Mouse (Mus musculus) heart, postnatal 0 days (tissue): ENCODE measurements around the gene Cpa2. TPM values are rescaled to one million over a fixed set of nuclear protein-coding genes. Genes with fewer than 3 reads are reported as not detected.

ENCODE experiments used
- ATAC-seq: fragments of 200-750 bp; cut with Nextera tagmentation; 2 replicates; pipeline ENCODE4 v1.8.0; 2017; ENCODE audit warnings: low read depth, moderate number of reproducible peaks, moderate library complexity; ENCODE audit not compliant: insufficient read depth
- DNase-seq: peaks from one replicate; pipeline ENCODE4 v3.0.0-alpha.2; 2016; ENCODE audit warnings: low spot score
- H3K27ac ChIP-seq: fragments of 300-500 bp; sonication (generic); 2 replicates; pipeline ENCODE4 v1.5.1; 2014; ENCODE audit warnings: low read depth, mild to moderate bottlenecking
- H3K27me3 ChIP-seq: fragments of 300-500 bp; sonication (generic); 2 replicates; pipeline ENCODE4 v1.6.1; 2014; ENCODE audit warnings: low read length, mixed read lengths; ENCODE audit not compliant: control insufficient read depth, insufficient read depth
- H3K36me3 ChIP-seq: fragments of 300-500 bp; sonication (generic); replicated peaks from 2 replicates; pipeline ENCODE4 v1.6.1; 2014; ENCODE audit warnings: low read length, mixed read lengths; ENCODE audit not compliant: control insufficient read depth, insufficient read depth
- H3K4me1 ChIP-seq: fragments of 300-500 bp; sonication (generic); 2 replicates; pipeline ENCODE4 v1.6.1; 2014; ENCODE audit warnings: antibody characterized with exemption; ENCODE audit not compliant: control insufficient read depth, insufficient read depth
- H3K4me2 ChIP-seq: fragments of 300-500 bp; sonication (generic); 2 replicates; pipeline ENCODE4 v1.6.1; 2014; ENCODE audit warnings: low read depth, mild to moderate bottlenecking, low read length, moderate library complexity
- H3K4me3 ChIP-seq: fragments of 300-500 bp; sonication (generic); 2 replicates; pipeline ENCODE4 v1.5.1; 2014; ENCODE audit warnings: low read depth, low read length
- H3K9ac ChIP-seq: fragments of 300-500 bp; sonication (generic); replicated peaks from 2 replicates; pipeline ENCODE4 v1.6.1; 2014; ENCODE audit warnings: low read depth, low read length, mixed read lengths
- H3K9me3 ChIP-seq: fragments of 300-500 bp; sonication (generic); replicated peaks from 2 replicates; pipeline ENCODE4 v1.6.1; 2016; ENCODE audit warnings: low read length; ENCODE audit not compliant: control insufficient read depth
- CTCF ChIP-seq: IDR thresholded peaks from 2 replicates; pipeline ENCODE4 v1.5.1; 2016; ENCODE audit warnings: antibody characterized with exemption, control low read depth, low read depth
- EP300 ChIP-seq: IDR thresholded peaks from 2 replicates; pipeline ENCODE4 v1.6.1; 2016; ENCODE audit warnings: antibody characterized with exemption, low read depth
- WGBS: fragments of 180-500 bp; shearing (Covaris S2); extraction: QIAGEN DNeasy Blood & Tissue Kit; methylation state at CpG from one replicate; pipeline ENCODE4 v1.1.7; 2014; 5-methylcytosine and 5-hydroxymethylcytosine counted together
- polyA plus RNA-seq: library from polyadenylated mRNA; unstranded; fragments of >200 nt; fragmentation: Nextera tagmentation; extraction: Ambion mirVana; gene quantifications from 2 replicates; pipeline ENCODE4 v1.2.1, GENCODE M21; 2015
- total RNA-seq: library from RNA; depleted of rRNA; stranded (reverse); fragments of >200 nt; gene quantifications from 2 replicates; pipeline ENCODE4 v1.2.3, GENCODE M21; 2014; ENCODE audit warnings: low replicate concordance

Gene Cpa2
- total and polyA plus RNA-seq, 2 experiments from 2014 or later: 2.7 TPM; not detected in 1

- Histone ChIP-seq H3K27me3 (no peaks in the 10 kb centered on the region), H3K9me3 (0 out of 2 replicates have a peak, but pooled peaks cover 3% of the 10 kb centered on the region), H3K4me2 (no peak overlapping the region), H3K4me1 (no peaks in the 10 kb centered on the region), H3K36me3 (no peaks in the 10 kb centered on the region), H3K9ac (no peak overlapping the region), H3K4me3 (no peak overlapping the region), H3K27ac (no peak overlapping the region)
- WGBS: 83% methylated on average over 5 of the region's 5 CpGs
- DNase-seq (no peak), ATAC-seq (no peak)
- no peak for TF ChIP-seq CTCF
- TF ChIP-seq EP300: no peak
Observed at GRCm38 (mm10) chr6:30554092-30554491, 12.7 kb downstream of the Cpa2 start.

DNA sequence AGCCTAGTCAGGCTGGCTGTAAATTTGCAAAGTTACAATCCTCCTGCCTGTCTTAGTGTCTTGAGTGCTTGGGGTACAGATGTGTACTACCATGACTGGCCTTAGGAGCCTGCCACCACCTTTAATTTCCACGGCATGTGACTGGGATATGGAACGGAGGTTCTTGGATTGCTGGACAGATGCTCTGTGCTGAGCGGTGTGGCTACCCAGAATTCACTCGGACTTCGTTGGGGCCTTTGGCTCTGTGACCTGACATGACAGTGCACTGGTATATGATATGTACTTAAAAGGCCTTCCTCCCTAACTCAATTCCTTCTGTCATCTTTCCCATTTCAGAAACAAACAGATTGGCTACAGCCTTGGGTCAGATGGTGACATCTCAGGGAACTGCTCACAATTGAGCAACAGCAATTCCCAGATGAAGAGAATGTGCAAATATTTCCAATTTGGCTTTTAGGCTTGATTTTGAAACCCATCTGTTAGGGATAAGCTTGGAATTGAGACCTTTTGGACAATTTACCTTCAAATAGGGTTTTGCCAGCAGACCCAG lies 13.3 kb downstream of the Cpa2 start:
- WGBS: 88% methylated on average over 5 of the region's 5 CpGs
- Histone ChIP-seq H3K36me3 (no peaks in the 10 kb centered on the region), H3K9me3 (0 out of 2 replicates have a peak, but pooled peaks cover 3% of the 10 kb centered on the region), H3K4me1 (no peaks in the 10 kb centered on the region), H3K27me3 (no peaks in the 10 kb centered on the region), H3K4me3 (no peak overlapping the region), H3K9ac (no peak overlapping the region), H3K27ac (no peak overlapping the region), H3K4me2 (no peak overlapping the region)
- DNase-seq (no peak), ATAC-seq (no peak)
- TF ChIP-seq EP300 (no peak), CTCF (no peak)

DNA sequence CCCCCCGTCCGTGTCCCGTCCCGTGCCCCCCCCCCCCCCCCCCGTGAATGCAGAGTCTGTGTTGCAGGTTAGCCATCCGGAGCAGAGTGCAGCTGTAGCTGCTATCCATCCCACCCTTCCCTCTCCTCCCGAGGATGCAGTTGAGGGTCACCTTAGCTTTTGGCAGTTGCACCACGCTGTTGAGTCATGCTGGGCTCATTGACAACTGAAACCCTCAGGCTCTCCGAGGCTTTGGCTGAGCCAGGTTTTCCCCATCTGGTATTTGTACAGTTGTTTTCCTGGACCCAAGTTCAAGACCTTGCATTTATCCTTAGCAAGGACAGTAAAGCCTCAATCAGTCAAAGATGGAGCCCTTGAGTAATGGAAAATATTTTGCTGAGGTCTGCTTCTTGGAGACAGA lies 14.7 kb downstream of the Cpa2 start:
- Histone ChIP-seq H3K27me3 (no peaks in the 10 kb centered on the region), H3K4me1 (no peaks in the 10 kb centered on the region), H3K9me3 (0 out of 2 replicates have a peak, but pooled peaks cover 1% of the 10 kb centered on the region), H3K4me2 (no peak overlapping the region), H3K27ac (0 out of 2 replicates have a peak overlapping the region, but pooled peaks have one; percentile 7), H3K9ac (no peak overlapping the region), H3K36me3 (no peaks in the 10 kb centered on the region), H3K4me3 (no peak overlapping the region)
- DNase-seq: peak; percentile 83
- peak; percentile 88 for ATAC-seq
- TF ChIP-seq EP300 (no peak), CTCF (no peak)
- WGBS: 0% methylated on average over 3 of the region's 9 CpGs

DNA sequence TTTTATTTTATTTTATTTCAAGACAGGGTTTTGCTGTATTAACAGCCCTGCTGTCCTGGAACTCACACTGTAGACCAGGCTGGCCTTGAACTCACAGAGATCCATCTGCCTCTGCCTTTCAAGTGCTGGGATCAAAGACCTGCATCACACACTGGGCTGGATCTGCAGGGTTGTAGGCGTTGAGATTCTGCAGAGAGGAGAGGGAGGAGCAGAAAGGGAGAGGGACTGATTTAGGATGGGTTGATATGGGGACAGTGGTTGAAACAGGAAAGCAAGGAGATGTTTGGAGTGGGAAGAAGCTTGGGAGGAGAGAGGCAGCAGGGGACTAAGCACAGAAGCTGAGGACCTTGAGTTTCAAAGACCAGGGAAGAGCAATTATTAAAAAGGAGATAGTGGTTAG lies 18.3 kb downstream of the Cpa2 start:
- Histone ChIP-seq H3K36me3 (no peaks in the 10 kb centered on the region), H3K9me3 (no peaks in the 10 kb centered on the region), H3K4me3 (no peak overlapping the region), H3K4me1 (no peaks in the 10 kb centered on the region), H3K27me3 (no peaks in the 10 kb centered on the region), H3K27ac (no peak overlapping the region), H3K9ac (no peak overlapping the region), H3K4me2 (no peak overlapping the region)
- ATAC-seq (no peak), DNase-seq (no peak)
- TF ChIP-seq EP300 (no peak), CTCF (no peak)
- 46% methylated on average over 1 of the region's 1 CpGs for WGBS

DNA sequence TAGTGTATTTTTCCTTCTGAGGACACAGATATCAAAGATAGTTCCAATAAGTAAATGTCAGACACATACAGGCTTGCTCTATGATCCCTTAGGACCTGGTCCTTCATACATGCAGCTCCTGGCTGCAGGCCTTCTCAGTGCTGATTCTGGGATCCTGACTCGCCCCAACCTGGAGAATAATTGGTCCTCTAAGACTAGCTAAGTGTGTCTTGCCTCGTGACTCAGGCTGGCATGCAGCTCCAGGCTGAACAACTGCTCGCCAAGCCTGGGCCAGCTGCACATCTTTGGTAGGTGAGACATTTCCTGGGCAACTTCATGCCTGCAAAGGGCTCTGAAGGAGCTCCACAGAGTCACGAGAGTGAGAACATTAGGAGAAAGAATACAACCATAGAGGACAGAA lies 20.8 kb downstream of the Cpa2 start:
- Histone ChIP-seq H3K4me1 (no peaks in the 10 kb centered on the region), H3K36me3 (no peaks in the 10 kb centered on the region), H3K4me2 (no peak overlapping the region), H3K27ac (no peak overlapping the region), H3K9ac (no peak overlapping the region), H3K4me3 (no peak overlapping the region), H3K27me3 (no peaks in the 10 kb centered on the region), H3K9me3 (no peaks in the 10 kb centered on the region)
- DNase-seq: no peak
- no peak for TF ChIP-seq CTCF
- no peak for TF ChIP-seq EP300
- no peak for ATAC-seq
- WGBS: 59% methylated on average over 4 of the region's 4 CpGs

GRCm38 (mm10) chr6:30563575-30563974 lies 22.2 kb downstream of the Cpa2 start:
- no peaks in the 10 kb centered on the region for H3K36me3 ChIP-seq
- no peaks in the 10 kb centered on the region for H3K27me3 ChIP-seq
- no peak overlapping the region for H3K4me3 ChIP-seq
- ATAC-seq: no peak
- 0 out of 2 replicates have a peak, but pooled peaks cover 6% of the 10 kb centered on the region for H3K4me1 ChIP-seq
- no peak overlapping the region for H3K9ac ChIP-seq
- WGBS: 54% methylated on average over 6 of the region's 6 CpGs
- H3K4me2 ChIP-seq: no peak overlapping the region
- H3K27ac ChIP-seq: no peak overlapping the region
- DNase-seq: no peak
- H3K9me3 ChIP-seq: no peaks in the 10 kb centered on the region
- TF ChIP-seq EP300 (no peak), CTCF (no peak)
